Comparison of ENCODE assay signal across 8 mouse cellular contexts in the genomic region with DNA sequence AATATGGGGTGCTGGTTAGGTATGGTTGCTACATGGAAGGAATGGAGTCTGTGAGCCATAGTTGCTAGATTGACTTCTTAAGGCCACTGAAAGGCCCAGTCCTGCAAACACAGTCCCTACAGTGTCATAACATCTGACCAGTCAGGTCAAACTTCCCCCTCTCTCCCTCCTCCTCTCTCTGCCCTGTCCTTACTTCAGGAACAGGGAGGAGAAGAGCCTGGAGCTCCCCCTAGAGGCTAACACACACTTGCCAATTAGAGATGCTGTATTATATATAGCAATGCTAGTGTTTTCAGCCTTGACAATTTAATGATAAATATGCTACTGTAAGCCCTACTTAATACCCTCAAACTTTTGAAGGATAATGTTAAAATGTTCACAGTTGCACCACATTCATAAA.
DNase-seq lines count a peak whose midpoint lies in the region; ATAC-seq and TF ChIP-seq lines count a peak whose summit lies in the region.

No protein-coding gene starts in this region.

- H3K27ac ChIP-seq in intestine, postnatal 0 days (ENCODE audit: low read depth, low read length): no peak overlapping the region
- no peak overlapping the region for H3K27ac ChIP-seq in limb, embryonic 10.5 days
- H3K27ac ChIP-seq in midbrain, embryonic 12.5 days (replicated peaks): no peak overlapping the region
- no peak overlapping the region for H3K27ac ChIP-seq in small intestine, adult 2 months (ENCODE audit: insufficient read depth, low read depth, low read length)

- no peaks in the 10 kb centered on the region for H3K27me3 ChIP-seq in intestine, postnatal 0 days (replicated peaks; ENCODE audit: control insufficient read depth, insufficient read depth, low read length)
- H3K27me3 ChIP-seq in limb, embryonic 10.5 days (ENCODE audit: low read depth, poor library complexity, severe bottlenecking): no peaks in the 10 kb centered on the region
- H3K27me3 ChIP-seq in midbrain, embryonic 12.5 days: peaks cover 4% of the 10 kb centered on the region
- no peaks in the 10 kb centered on the region for H3K27me3 ChIP-seq in small intestine, adult 2 months (ENCODE audit: control insufficient read depth, insufficient read depth, low read length)

- no peak overlapping the region for H3K4me2 ChIP-seq in intestine, postnatal 0 days (replicated peaks; ENCODE audit: low read depth)
- H3K4me2 ChIP-seq in midbrain, embryonic 12.5 days (replicated peaks): no peak overlapping the region

- peak; percentile 25 for DNase-seq in 3134 (ENCODE audit: extremely low read depth, insufficient read length, low spot score)
- peak; percentile 50 for DNase-seq in adrenal gland, adult 8-10 months
- peak; percentile 59 for DNase-seq in embryo, embryonic 11.5 days (ENCODE audit: low read depth, low spot score)
- peak; percentile 95 for DNase-seq in heart, adult 11 months
- peak; percentile 73 for DNase-seq in limb, embryonic 10.5 days (ENCODE audit: low spot score)

- peak; percentile 89 for TF ChIP-seq CTCF in intestine, postnatal 0 days (IDR thresholded peaks at IDR 0.05; ENCODE audit: low read depth)
- peak; percentile 66; the same call in 1 of the 2 replicates for TF ChIP-seq CTCF in small intestine, adult 2 months (IDR thresholded peaks at IDR 0.05; ENCODE audit: extremely low read depth, insufficient read length, insufficient replicate concordance, low read depth, low read length)

- no peak overlapping the region for H3K4me3 ChIP-seq in intestine, postnatal 0 days (ENCODE audit: low read depth, low read length)
- H3K4me3 ChIP-seq in limb, embryonic 10.5 days: no peak overlapping the region
- no peak overlapping the region for H3K4me3 ChIP-seq in midbrain, embryonic 12.5 days
- no peak overlapping the region for H3K4me3 ChIP-seq in small intestine, adult 2 months (ENCODE audit: low read depth, low read length)

- no peaks in the 10 kb centered on the region for H3K9me3 ChIP-seq in intestine, postnatal 0 days (ENCODE audit: control insufficient read depth)
- H3K9me3 ChIP-seq in limb, embryonic 10.5 days (replicated peaks): no peaks in the 10 kb centered on the region
- no peaks in the 10 kb centered on the region for H3K9me3 ChIP-seq in midbrain, embryonic 12.5 days

- TF ChIP-seq POLR2A in small intestine, adult 2 months (IDR thresholded peaks at IDR 0.05; ENCODE audit: low read depth, low read length): no peak

- ATAC-seq in intestine, postnatal 0 days: 0 out of 2 replicates have a peak, but pooled peaks have one; percentile 59
- ATAC-seq in midbrain, embryonic 12.5 days (ENCODE audit: low FRiP score, low read depth): peak; percentile 88

- no peaks in the 10 kb centered on the region for H3K36me3 ChIP-seq in intestine, postnatal 0 days (ENCODE audit: control insufficient read depth, insufficient read depth)
- H3K36me3 ChIP-seq in limb, embryonic 10.5 days: no peaks in the 10 kb centered on the region
- H3K36me3 ChIP-seq in midbrain, embryonic 12.5 days: no peaks in the 10 kb centered on the region
- H3K36me3 ChIP-seq in small intestine, adult 2 months (ENCODE audit: control insufficient read depth, insufficient read depth, low read length): no peaks in the 10 kb centered on the region

- no peak overlapping the region for H3K9ac ChIP-seq in intestine, postnatal 0 days (ENCODE audit: low read depth, low read length)
- H3K9ac ChIP-seq in midbrain, embryonic 12.5 days (replicated peaks): no peak overlapping the region

- H3K4me1 ChIP-seq in intestine, postnatal 0 days (replicated peaks; ENCODE audit: control insufficient read depth, insufficient read depth, low read length): no peaks in the 10 kb centered on the region
- peaks cover 18% of the 10 kb centered on the region for H3K4me1 ChIP-seq in limb, embryonic 10.5 days
- no peaks in the 10 kb centered on the region for H3K4me1 ChIP-seq in midbrain, embryonic 12.5 days
- no peaks in the 10 kb centered on the region for H3K4me1 ChIP-seq in small intestine, adult 2 months (ENCODE audit: control insufficient read depth, insufficient read depth, insufficient read length, low read length)

Comparison
In these comparisons a context has a peak if more than half of its experiments do, and no peak if none do; other contexts are left out.
1. DNase-seq: peak in every context shown above with its lines; median percentile 95 in heart, adult 11 months; 73 in limb, embryonic 10.5 days; 59 in embryo, embryonic 11.5 days; 50 in adrenal gland, adult 8-10 months; 25 in 3134.